Mouse (Mus musculus) MEL (cell line): ENCODE measurements around the gene Stard5. TPM values are rescaled to one million over a fixed set of nuclear protein-coding genes. Genes with fewer than 3 reads are reported as not detected.

Experiments
- DNase-seq: peaks from one replicate; pipeline ENCODE4 v3.0.0; 2011; ENCODE audit warnings: low read depth, low spot score
- H3K27ac ChIP-seq: 2 replicates; pipeline ENCODE4 v1.5.1; 2012; ENCODE audit warnings: low read depth, mild to moderate bottlenecking, control low read depth, low read length, moderate library complexity; ENCODE audit not compliant: control insufficient read depth
- H3K27me3 ChIP-seq, 2 experiments: fragments of 150-350 bp in 1 of 2; sonication (generic) in 1 of 2; 2 replicates each; pipeline ENCODE4 v1.6.1; 2012; ENCODE audit warnings: low read length in 2 of 2, mild to moderate bottlenecking in 2 of 2, improper control_type of control experiment in 1 of 2, moderate library complexity in 1 of 2; ENCODE audit not compliant: insufficient read depth in 2 of 2, control insufficient read depth in 1 of 2
- H3K36me3 ChIP-seq, 2 experiments: 2 replicates each; pipeline ENCODE4 v1.6.1; 2012 to 2014; ENCODE audit warnings: low read length in 2 of 2, improper control_type of control experiment in 1 of 2, inconsistent platforms in 1 of 2, mild to moderate bottlenecking in 1 of 2; ENCODE audit not compliant: insufficient read depth in 2 of 2, control insufficient read depth in 1 of 2
- H3K4me1 ChIP-seq, 2 experiments: fragments of 150-350 bp in 1 of 2; sonication (generic) in 1 of 2; 2 replicates each; pipeline ENCODE4 v1.6.1; 2012; ENCODE audit warnings: low read length in 2 of 2, improper control_type of control experiment in 1 of 2, mild to moderate bottlenecking in 1 of 2; ENCODE audit not compliant: insufficient read depth in 2 of 2, control insufficient read depth in 1 of 2
- H3K4me3 ChIP-seq, 2 experiments: fragments of 150-350 bp in 1 of 2; sonication (generic) in 1 of 2; 2 replicates each; pipeline ENCODE4 v1.5.1; 2012; ENCODE audit warnings: low read depth in 2 of 2, low read length in 2 of 2, mild to moderate bottlenecking in 2 of 2, moderate library complexity in 2 of 2, control low read depth in 1 of 2, improper control_type of control experiment in 1 of 2; ENCODE audit not compliant: control insufficient read depth in 1 of 2, insufficient read depth in 1 of 2
- H3K79me2 ChIP-seq: 2 replicates; pipeline ENCODE4 v1.6.1; 2012; ENCODE audit warnings: mild to moderate bottlenecking, low read length, moderate library complexity; ENCODE audit not compliant: control insufficient read depth, poor library complexity, insufficient read depth
- H3K9ac ChIP-seq: 2 replicates; pipeline ENCODE4 v1.6.1; 2012; ENCODE audit warnings: low read depth, mild to moderate bottlenecking, control low read depth, low read length, moderate library complexity; ENCODE audit not compliant: control insufficient read depth, poor library complexity, severe bottlenecking
- H3K9me3 ChIP-seq: fragments of 150-350 bp; sonication (generic); replicated peaks from 2 replicates; pipeline ENCODE4 v1.6.1; 2012; ENCODE audit warnings: mild to moderate bottlenecking, low read length, improper control_type of control experiment, moderate library complexity; ENCODE audit not compliant: insufficient read depth
- CHD1 ChIP-seq: IDR thresholded peaks from 2 replicates; pipeline ENCODE4 v1.6.1; 2012; ENCODE audit warnings: low read depth, mild to moderate bottlenecking, inconsistent platforms, low read length, improper control_type of control experiment
- CTCF ChIP-seq, 3 experiments: IDR thresholded peaks in 2 of 3; conservative IDR thresholded peaks in 1 of 3; 2 replicates each; pipeline ENCODE4 v1.5.1; 2011 to 2012; ENCODE audit warnings: low read length in 3 of 3, low read depth in 2 of 3, mild to moderate bottlenecking in 2 of 3, improper control_type of control experiment in 1 of 3, inconsistent platforms in 1 of 3, mixed read lengths in 1 of 3, moderate library complexity in 1 of 3; ENCODE audit not compliant: control insufficient read depth in 1 of 3, insufficient read depth in 1 of 3, poor library complexity in 1 of 3, severe bottlenecking in 1 of 3
- ELF1 ChIP-seq: IDR thresholded peaks from 2 replicates; pipeline ENCODE4 v1.6.1; 2014; ENCODE audit warnings: low read depth, mild to moderate bottlenecking, inconsistent platforms, low read length, improper control_type of control experiment, moderate library complexity
- ETS1 ChIP-seq: IDR thresholded peaks from 2 replicates; pipeline ENCODE4 v1.6.1; 2012; ENCODE audit warnings: low read depth, mild to moderate bottlenecking, inconsistent platforms, low read length, improper control_type of control experiment, moderate library complexity
- GATA1 ChIP-seq: IDR thresholded peaks from 2 replicates; pipeline ENCODE4 v1.6.1; 2011; ENCODE audit warnings: low read depth, low read length, improper control_type of control experiment
- HCFC1 ChIP-seq: IDR thresholded peaks from 2 replicates; pipeline ENCODE4 v1.6.1; 2012; ENCODE audit warnings: low read depth, mild to moderate bottlenecking, inconsistent platforms, low read length, improper control_type of control experiment, moderate library complexity
- MAZ ChIP-seq: IDR thresholded peaks from 2 replicates; pipeline ENCODE4 v1.6.1; 2012; ENCODE audit warnings: low read depth, mild to moderate bottlenecking, inconsistent platforms, low read length, improper control_type of control experiment
- MYB ChIP-seq: IDR thresholded peaks from 2 replicates; pipeline ENCODE4 v1.6.1; 2011; ENCODE audit warnings: mild to moderate bottlenecking, low read depth, low read length, improper control_type of control experiment
- MYC ChIP-seq: IDR thresholded peaks from 2 replicates; pipeline ENCODE4 v1.6.1; 2011; ENCODE audit warnings: low read depth, mild to moderate bottlenecking, low read length, improper control_type of control experiment, moderate library complexity
- NELFE ChIP-seq: IDR thresholded peaks from 2 replicates; pipeline ENCODE4 v1.6.1; 2011; ENCODE audit warnings: low read depth, low read length, improper control_type of control experiment
- POLR2AphosphoS5 ChIP-seq: IDR thresholded peaks from 2 replicates; pipeline ENCODE4 v1.6.1; 2012; ENCODE audit warnings: low read depth, borderline replicate concordance, mild to moderate bottlenecking, inconsistent platforms, low read length, moderate library complexity, mixed read lengths
- TCF12 ChIP-seq: IDR thresholded peaks from 2 replicates; pipeline ENCODE4 v1.6.1; 2014; ENCODE audit warnings: low read depth, mild to moderate bottlenecking, inconsistent platforms, low read length, improper control_type of control experiment, moderate library complexity
- USF1 ChIP-seq: IDR thresholded peaks from 2 replicates; pipeline ENCODE4 v1.6.1; 2014; ENCODE audit warnings: low read depth, mild to moderate bottlenecking, inconsistent platforms, low read length, improper control_type of control experiment, moderate library complexity
- USF2 ChIP-seq, 2 experiments: IDR thresholded peaks; 2 replicates each; pipeline ENCODE4 v1.6.1; 2011 to 2012; ENCODE audit warnings: improper control_type of control experiment in 2 of 2, low read length in 2 of 2, borderline replicate concordance in 1 of 2, inconsistent platforms in 1 of 2, low read depth in 1 of 2, mild to moderate bottlenecking in 1 of 2; ENCODE audit not compliant: insufficient read depth in 1 of 2
- ZC3H11A ChIP-seq: IDR thresholded peaks from 2 replicates; pipeline ENCODE4 v1.6.1; 2012; ENCODE audit warnings: low read depth, mild to moderate bottlenecking, inconsistent platforms, low read length, improper control_type of control experiment
- ZKSCAN1 ChIP-seq: IDR thresholded peaks from 2 replicates; pipeline ENCODE4 v1.6.1; 2012; ENCODE audit warnings: low read depth, mild to moderate bottlenecking, inconsistent platforms, low read length, improper control_type of control experiment, moderate library complexity
- ZNF384 ChIP-seq: IDR thresholded peaks from 2 replicates; pipeline ENCODE4 v1.6.1; 2012; ENCODE audit warnings: low read depth, mild to moderate bottlenecking, inconsistent platforms, low read length, improper control_type of control experiment
- polyA plus RNA-seq, 2 experiments: library from polyadenylated mRNA; stranded (reverse) in 1 of 2; unstranded in 1 of 2; fragments of >175 nt in 1 of 2; fragments of >200 nt in 1 of 2; gene quantifications; 2 replicates each; pipeline versions ENCODE4 v1.2.1 to v1.2.4; 2012; ENCODE audit warnings: low replicate concordance in 2 of 2, low read depth in 1 of 2; ENCODE audit not compliant: insufficient read length in 2 of 2, insufficient read depth in 1 of 2, missing spikeins in 1 of 2
- total RNA-seq: library from RNA; depleted of rRNA; stranded (reverse); fragments of 300-350 nt; gene quantifications from 2 replicates; pipeline ENCODE4 v1.2.3, GENCODE M21; 2012

Gene Stard5
- total and polyA plus RNA-seq, 3 experiments = 2.3 to 3.1 TPM; not detected in 1

DNA sequence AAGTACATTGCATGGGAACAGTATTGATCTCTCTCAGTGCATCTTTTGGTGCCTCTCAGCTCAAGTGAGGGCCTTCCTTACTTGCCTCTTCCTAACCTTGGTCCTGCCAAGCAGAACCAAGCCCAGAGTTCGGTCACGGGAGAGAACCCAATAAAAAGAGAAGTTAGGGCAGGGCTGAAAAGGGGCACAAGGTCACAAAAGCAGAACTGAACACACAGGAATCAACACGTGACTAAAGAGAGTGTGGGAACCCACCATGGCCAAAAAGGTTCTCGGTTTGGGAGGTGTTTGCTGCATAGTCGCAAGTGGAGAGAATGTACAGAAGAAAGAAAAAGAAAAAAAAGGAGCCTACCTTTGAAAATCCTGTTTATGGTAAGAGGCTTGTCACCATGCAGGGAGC is 13.7 kb downstream of the Stard5 start:
- H3K79me2 ChIP-seq = no peaks in the 10 kb centered on the region
- no peaks in the 10 kb centered on the region for H3K9me3 ChIP-seq
- H3K36me3 ChIP-seq = no peaks in the 10 kb centered on the region
- no peaks in the 10 kb centered on the region for H3K4me1 ChIP-seq
- no peaks in the 10 kb centered on the region for H3K27me3 ChIP-seq
- DNase-seq = no peak
- TF ChIP-seq USF1 = peak; percentile 66; the same call in 1 of the 2 replicates
- no peak for TF ChIP-seq ELF1
- H3K9ac ChIP-seq = no peak overlapping the region
- H3K27ac ChIP-seq = no peak overlapping the region
- H3K4me3 ChIP-seq = no peak overlapping the region

DNA sequence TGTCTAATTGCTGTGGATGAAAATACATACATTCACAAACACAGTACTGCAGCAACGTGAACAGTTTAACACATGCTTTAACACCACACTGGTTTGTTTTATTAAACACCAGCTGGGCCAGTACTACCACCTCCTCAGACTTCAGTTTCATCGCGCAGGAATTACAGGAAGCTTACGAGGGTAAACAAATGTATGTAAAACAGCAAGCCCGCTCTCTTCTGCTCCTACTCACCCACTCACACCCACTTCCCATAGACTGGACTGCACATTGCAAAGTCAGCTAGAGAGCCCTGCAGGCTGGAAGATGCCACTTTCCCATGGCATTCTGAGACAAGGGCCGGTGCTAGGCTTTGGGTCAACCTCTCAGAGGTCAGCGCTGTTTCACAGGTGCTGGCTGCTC is 17.0 kb downstream of the Stard5 start:
- no peak overlapping the region for H3K9ac ChIP-seq
- H3K36me3 ChIP-seq = no peaks in the 10 kb centered on the region
- no peaks in the 10 kb centered on the region for H3K79me2 ChIP-seq
- no peaks in the 10 kb centered on the region for H3K27me3 ChIP-seq
- TF ChIP-seq ETS1 = no peak
- TF ChIP-seq ZKSCAN1 = no peak
- TF ChIP-seq MYB = no peak
- TF ChIP-seq GATA1 = no peak
- TF ChIP-seq ZC3H11A = no peak
- TF ChIP-seq CTCF (IDR thresholded peaks at IDR 0.05 in 2 of 3, conservative IDR thresholded peaks at IDR 0.05 in 1 of 3; ENCODE audit: control insufficient read depth in 1 of 3, insufficient read depth in 1 of 3, low read depth in 2 of 3, low read length in 3 of 3, poor library complexity in 1 of 3, severe bottlenecking in 1 of 3) = no peak
- TF ChIP-seq POLR2AphosphoS5 = no peak
- TF ChIP-seq USF2 (IDR thresholded peaks at IDR 0.05; ENCODE audit: borderline replicate concordance in 1 of 2, insufficient read depth in 1 of 2, low read depth in 1 of 2, low read length in 2 of 2) = no peak
- no peak for TF ChIP-seq TCF12
- TF ChIP-seq MAZ = no peak
- TF ChIP-seq CHD1 = no peak
- no peak for TF ChIP-seq MYC
- no peak for TF ChIP-seq ZNF384
- TF ChIP-seq NELFE = no peak
- no peak for TF ChIP-seq HCFC1
- DNase-seq = no peak
- H3K9me3 ChIP-seq = no peaks in the 10 kb centered on the region
- no peak overlapping the region for H3K27ac ChIP-seq
- H3K4me1 ChIP-seq = no peaks in the 10 kb centered on the region
- H3K4me3 ChIP-seq = no peak overlapping the region
